Mouse (Mus musculus) testis, adult 2 months (tissue): ENCODE data around the gene Magi1.

Experiments
- CTCF ChIP-seq: fragments of 200-500 bp; IDR thresholded peaks from 2 replicates; pipeline ENCODE4 v1.5.1; 2012; ENCODE audit warnings: low read depth, mild to moderate bottlenecking, inconsistent platforms, low read length, moderate library complexity; ENCODE audit not compliant: control insufficient read depth, insufficient read depth, insufficient replicate concordance
- POLR2A ChIP-seq: fragments of 200-500 bp; IDR thresholded peaks from 2 replicates; pipeline ENCODE4 v1.6.1; 2012; ENCODE audit warnings: low read depth, mild to moderate bottlenecking, inconsistent platforms, low read length, moderate library complexity; ENCODE audit not compliant: control insufficient read depth

DNA sequence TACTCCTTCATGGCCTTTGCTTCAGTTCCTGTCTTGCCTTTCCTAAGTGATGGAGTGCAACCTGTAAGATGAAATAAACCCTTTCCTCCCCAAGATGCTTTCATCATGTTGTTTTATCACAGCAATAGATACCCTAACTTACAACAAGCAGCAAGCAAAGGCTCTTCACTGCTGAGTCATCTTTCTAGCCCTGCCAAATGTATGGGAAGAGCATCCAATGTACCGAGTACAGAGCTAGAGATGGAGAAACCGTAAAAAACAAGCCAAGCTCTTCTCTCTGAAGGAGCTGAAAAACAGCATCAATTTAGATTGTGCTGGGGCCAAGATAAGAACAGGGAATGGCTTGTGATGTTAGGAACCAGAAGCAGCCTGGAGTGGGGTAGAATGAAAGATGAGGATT, 270.0 kb downstream of the Magi1 start:
- TF ChIP-seq POLR2A (no peak), CTCF (no peak)
